ENCODE assay signal across 15 mouse cellular contexts in genomic region chr17:35758769-35759168, GRCm38 (mm10). TPM values are rescaled to one million over a fixed set of nuclear protein-coding genes. Genes with fewer than 3 reads are reported as not detected.
DNase-seq lines count a peak whose midpoint lies in the region; ATAC-seq lines count a peak whose summit lies in the region.
"Had no signal": no experiment of that assay in that cellular context is flagged by ENCODE, and none has a peak within 500 bp of the region (broad histone marks: within the 10 kb centered on the region; RNA-seq: fewer than 3 reads in every experiment).

No protein-coding gene starts in this region.

- peaks cover 4% of the 10 kb centered on the region for H3K4me1 ChIP-seq in heart, embryonic 10.5 days
- peaks cover 24% of the 10 kb centered on the region for H3K4me1 ChIP-seq in liver, embryonic 16.5 days (ENCODE audit: control insufficient read depth, low read depth, low read length)
- no peaks in the 10 kb centered on the region for H3K4me1 ChIP-seq in midbrain, embryonic 14.5 days (ENCODE audit: control insufficient read depth, insufficient read depth, low read length)
- H3K4me1 ChIP-seq: embryonic facial prominence, embryonic 12.5 days; forebrain, embryonic 13.5 days; hindbrain, embryonic 12.5 days had no signal

- peak; percentile 86 for DNase-seq in heart, embryonic 10.5 days (ENCODE audit: low spot score)
- no peak for DNase-seq in heart, adult 9 months (ENCODE audit: low spot score in 2 of 2)
- peak; percentile 56 for DNase-seq in CD4-positive helper T cell, adult 2 months (ENCODE audit: low read depth, low spot score)
- no peak for DNase-seq in midbrain, embryonic 14.5 days
- DNase-seq in yolk sac, embryonic 10.5 days (ENCODE audit: low spot score) = no peak
- no peak for DNase-seq in left cerebral cortex, postnatal 4 days
- DNase-seq: cerebellum, adult 9-11 months; kidney, adult 11 months; lung, adult 18-20 months had no signal

- 61% methylated on average over 7 of the region's 7 CpGs for WGBS in heart, embryonic 10.5 days
- WGBS in liver, embryonic 16.5 days (ENCODE audit: insufficient replicate concordance) = 25% methylated on average over 7 of the region's 7 CpGs
- 92% methylated on average over 7 of the region's 7 CpGs for WGBS in midbrain, embryonic 14.5 days

- no peaks in the 10 kb centered on the region for H3K27me3 ChIP-seq in heart, embryonic 10.5 days (ENCODE audit: insufficient read depth, poor library complexity, severe bottlenecking)
- no peaks in the 10 kb centered on the region for H3K27me3 ChIP-seq in liver, embryonic 16.5 days (ENCODE audit: control insufficient read depth, insufficient read depth, low read depth, low read length)
- no peaks in the 10 kb centered on the region for H3K27me3 ChIP-seq in midbrain, embryonic 14.5 days (ENCODE audit: control insufficient read depth, insufficient read depth, low read length)
- H3K27me3 ChIP-seq: embryonic facial prominence, embryonic 12.5 days; forebrain, embryonic 13.5 days; hindbrain, embryonic 12.5 days had no signal

- no peak overlapping the region for H3K27ac ChIP-seq in heart, embryonic 10.5 days
- H3K27ac ChIP-seq in liver, embryonic 16.5 days (ENCODE audit: low read length) = peak overlapping the region; percentile 45; the same call in 1 of the 2 replicates
- no peak overlapping the region for H3K27ac ChIP-seq in midbrain, embryonic 14.5 days (replicated peaks; ENCODE audit: low read depth, low read length)
- H3K27ac ChIP-seq: embryonic facial prominence, embryonic 12.5 days; forebrain, embryonic 13.5 days; hindbrain, embryonic 12.5 days had no signal

- no peaks in the 10 kb centered on the region for H3K9me3 ChIP-seq in heart, embryonic 10.5 days
- H3K9me3 ChIP-seq in liver, embryonic 16.5 days (replicated peaks; ENCODE audit: control insufficient read depth, low read length) = no peaks in the 10 kb centered on the region
- no peaks in the 10 kb centered on the region for H3K9me3 ChIP-seq in midbrain, embryonic 14.5 days (ENCODE audit: control insufficient read depth, low read length)
- H3K9me3 ChIP-seq: embryonic facial prominence, embryonic 12.5 days; forebrain, embryonic 13.5 days; G1E; hindbrain, embryonic 12.5 days had no signal

- no peaks in the 10 kb centered on the region for H3K36me3 ChIP-seq in heart, embryonic 10.5 days
- H3K36me3 ChIP-seq in liver, embryonic 16.5 days (ENCODE audit: control insufficient read depth, insufficient read depth) = no peaks in the 10 kb centered on the region
- no peaks in the 10 kb centered on the region for H3K36me3 ChIP-seq in midbrain, embryonic 14.5 days (ENCODE audit: control insufficient read depth, insufficient read depth, low read length)
- H3K36me3 ChIP-seq: embryonic facial prominence, embryonic 12.5 days; G1E; hindbrain, embryonic 12.5 days had no signal

- peak overlapping the region; percentile 24 for H3K4me2 ChIP-seq in liver, embryonic 16.5 days (ENCODE audit: low read depth, low read length)
- H3K4me2 ChIP-seq in midbrain, embryonic 14.5 days (ENCODE audit: low read length) = no peak overlapping the region
- H3K4me2 ChIP-seq: embryonic facial prominence, embryonic 12.5 days; forebrain, embryonic 13.5 days; hindbrain, embryonic 12.5 days had no signal

- H3K4me3 ChIP-seq in heart, embryonic 10.5 days = no peak overlapping the region
- H3K4me3 ChIP-seq in liver, embryonic 16.5 days (ENCODE audit: low read depth, low read length) = no peak overlapping the region
- H3K4me3 ChIP-seq in midbrain, embryonic 14.5 days (replicated peaks; ENCODE audit: low read depth, low read length) = no peak overlapping the region
- H3K4me3 ChIP-seq: embryonic facial prominence, embryonic 12.5 days; forebrain, embryonic 13.5 days; hindbrain, embryonic 12.5 days had no signal

- ATAC-seq in erythroblast, adult 5-6 weeks (replicated peaks; ENCODE audit: low FRiP score, poor library complexity, severe bottlenecking) = peak; percentile 66
- ATAC-seq in liver, embryonic 16.5 days (ENCODE audit: low read depth) = peak; percentile 93
- no peak for ATAC-seq in midbrain, embryonic 14.5 days (ENCODE audit: low FRiP score, low TSS enrichment)
- ATAC-seq: forebrain, embryonic 13.5 days had no signal

- intact Hi-C loops in left cerebral cortex, postnatal 4 days (cut with DNase I) = no loop called here

- 0 out of 2 replicates have a peak overlapping the region, but pooled peaks have one; percentile 21 for H3K9ac ChIP-seq in liver, embryonic 16.5 days (ENCODE audit: low read depth, low read length)
- no peak overlapping the region for H3K9ac ChIP-seq in midbrain, embryonic 14.5 days (replicated peaks; ENCODE audit: low read length)
- H3K9ac ChIP-seq: embryonic facial prominence, embryonic 12.5 days; forebrain, embryonic 13.5 days; hindbrain, embryonic 12.5 days had no signal

RNA-seq across cellular contexts. Expression of gene Ddr1, which starts 54.3 kb away (rescaled TPM):
- polyA plus RNA-seq in heart, embryonic 10.5 days (2016; fragmentation: Nextera tagmentation; extraction: Ambion mirVana) = 109 and 158 TPM in 2 replicates
- 0.21 TPM in 1 of 2 replicates, not detected in the other for total RNA-seq in erythroblast, adult 5-6 weeks (2015; ENCODE audit: low replicate concordance)
- not detected in 2 replicates for total RNA-seq in erythroblast, adult 5-6 weeks (2017; ENCODE audit: low replicate concordance)
- 2.9 and 4.1 TPM in 2 replicates for polyA plus RNA-seq in liver, embryonic 16.5 days (2015; fragmentation: Nextera tagmentation; extraction: Ambion mirVana)
- 52.9 and 87.2 TPM in 2 replicates for polyA plus RNA-seq in midbrain, embryonic 14.5 days (2014; fragmentation: Nextera tagmentation; extraction: Ambion mirVana)
- 10 to 100 TPM; 42.6 to 50.1 TPM for total RNA-seq in left cerebral cortex, postnatal 4 days (2021)
- total RNA-seq: G1E had no signal

Comparison
In these comparisons a context has a peak if more than half of its experiments do, and no peak if none do; other contexts are left out.
1. DNase-seq: peak in heart, embryonic 10.5 days (single experiment) and CD4-positive helper T cell, adult 2 months (single experiment); none in heart, adult 9 months (0 of 2), midbrain, embryonic 14.5 days (single experiment), yolk sac, embryonic 10.5 days (single experiment) and left cerebral cortex, postnatal 4 days (single experiment).
2. RNA of gene Ddr1, which starts 54.3 kb away (polyA plus RNA-seq): 109 to 158 TPM in heart, embryonic 10.5 days and 52.9 to 87.2 TPM in midbrain, embryonic 14.5 days; 2.9 to 4.1 TPM in liver, embryonic 16.5 days; every median in the first group is over 10 times any median in the second.